Mouse (Mus musculus) brain, embryonic 18.5 days (tissue): ENCODE measurements at regions not wholly inside any gene's neighbourhood (a gene's known extent, or its start where the extent isn't known, plus 50 kb on each side); places are given as distances from the start of the nearest gene placed in this dataset.

Experiments used
- DNase-seq: peaks from one replicate; pipeline ENCODE4 v3.0.0-alpha.2; 2012; ENCODE audit warnings: low read depth, low spot score

DNA sequence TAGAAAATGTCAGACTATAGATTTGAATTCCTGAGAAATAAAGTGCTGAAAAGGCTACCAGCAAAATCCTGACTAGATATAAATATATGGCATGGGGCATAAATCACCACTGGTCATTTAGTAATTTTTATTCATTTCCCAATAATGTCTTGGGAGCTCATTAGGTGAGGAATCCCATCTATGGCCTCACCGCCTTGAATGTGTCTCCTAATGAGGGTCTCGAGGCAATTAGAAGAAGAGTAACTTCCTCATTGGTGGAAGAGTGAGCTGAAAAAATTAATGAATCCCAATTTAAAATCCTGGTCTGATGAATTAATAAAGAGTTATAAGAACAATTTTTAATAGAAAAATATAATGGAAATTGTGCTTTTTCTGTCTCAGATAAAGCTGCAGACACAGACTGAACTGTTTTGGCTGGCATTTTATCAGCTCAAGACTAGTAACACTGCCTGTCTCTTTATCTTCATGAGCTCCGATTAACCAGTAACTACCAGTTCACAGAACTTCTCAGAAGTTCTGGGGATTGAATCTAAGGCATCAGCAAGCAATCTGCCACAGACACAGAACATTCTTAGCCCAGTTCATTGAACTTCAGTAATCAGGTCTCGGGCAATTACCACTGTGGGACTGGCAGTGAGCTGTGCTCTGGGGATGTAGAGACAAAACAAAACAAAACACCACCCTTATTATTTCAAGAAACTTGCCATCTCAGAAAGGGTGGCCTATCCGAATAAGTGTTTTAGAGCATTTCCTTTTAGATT, 170.7 kb downstream of the Plpp3 start:
- DNase-seq = no peak

- DNase-seq = no peak
Observed at GRCm38 (mm10) chr4:105328776-105329175, 171.6 kb downstream of the Plpp3 start.

DNA sequence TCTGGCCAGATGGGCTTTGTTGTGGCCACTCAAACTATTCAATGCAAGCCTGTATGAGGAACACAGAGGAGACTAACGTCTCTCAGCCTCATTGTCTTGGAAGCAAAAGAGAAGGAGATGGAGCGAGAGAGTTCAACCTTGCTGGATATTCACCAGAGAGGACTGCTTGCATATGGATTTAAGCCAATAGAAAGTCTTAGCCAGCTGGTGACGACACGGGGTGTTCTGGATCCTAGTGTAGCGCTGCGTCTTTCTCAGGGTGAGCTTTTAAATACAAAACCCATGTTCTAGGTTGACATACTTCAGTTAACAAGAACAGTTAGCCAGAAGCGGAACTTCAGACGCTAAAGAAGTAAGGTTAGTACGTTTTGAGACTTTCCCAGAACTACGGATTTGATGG, 174.9 kb downstream of the Plpp3 start:
- DNase-seq = no peak

- no peak for DNase-seq
Observed at GRCm38 (mm10) chr4:105335872-105336271, 178.7 kb downstream of the Plpp3 start.

DNA sequence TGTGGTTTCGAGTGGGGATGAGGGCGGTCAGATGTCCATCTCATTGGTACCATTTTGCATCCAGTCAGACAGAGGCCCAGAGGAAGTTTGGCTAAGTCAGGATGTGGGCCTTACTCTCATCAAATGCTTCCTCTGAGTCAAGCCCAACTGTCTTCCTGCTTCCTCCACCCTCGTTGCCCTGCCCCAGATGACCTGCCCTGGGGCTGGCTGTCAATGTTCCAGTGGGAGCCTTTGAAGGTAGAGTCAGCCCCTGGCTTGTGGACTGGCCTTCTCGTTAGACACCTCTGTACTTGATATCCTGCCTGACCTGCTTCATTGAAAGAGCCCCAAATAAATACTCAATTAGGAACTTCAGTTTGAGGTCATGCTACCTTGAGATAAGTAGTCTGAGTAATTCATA, 179.4 kb downstream of the Plpp3 start:
- DNase-seq = no peak

DNA sequence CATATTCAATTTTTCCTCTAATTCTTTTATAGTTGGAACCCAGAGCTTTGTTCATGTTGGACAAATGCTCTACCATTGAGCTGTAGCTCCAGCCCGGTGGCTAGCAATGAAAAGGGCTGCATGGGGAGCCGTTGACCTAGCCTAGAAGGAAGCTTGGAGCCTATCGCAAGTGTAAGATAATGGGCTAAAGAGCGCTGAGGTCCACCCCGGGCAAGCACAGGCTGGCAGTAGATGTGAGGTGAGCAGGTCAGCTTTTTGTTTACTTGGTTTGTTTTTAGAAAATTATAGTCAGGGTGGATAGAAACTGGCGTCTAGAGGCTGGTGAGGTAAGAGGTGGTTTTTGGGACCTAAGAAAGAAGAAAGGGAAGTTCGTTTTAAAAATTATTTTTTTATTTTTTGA, 181.0 kb downstream of the Plpp3 start:
- DNase-seq = no peak

- DNase-seq = no peak
Observed at GRCm38 (mm10) chr4:105338861-105339260, 181.7 kb downstream of the Plpp3 start.

DNA sequence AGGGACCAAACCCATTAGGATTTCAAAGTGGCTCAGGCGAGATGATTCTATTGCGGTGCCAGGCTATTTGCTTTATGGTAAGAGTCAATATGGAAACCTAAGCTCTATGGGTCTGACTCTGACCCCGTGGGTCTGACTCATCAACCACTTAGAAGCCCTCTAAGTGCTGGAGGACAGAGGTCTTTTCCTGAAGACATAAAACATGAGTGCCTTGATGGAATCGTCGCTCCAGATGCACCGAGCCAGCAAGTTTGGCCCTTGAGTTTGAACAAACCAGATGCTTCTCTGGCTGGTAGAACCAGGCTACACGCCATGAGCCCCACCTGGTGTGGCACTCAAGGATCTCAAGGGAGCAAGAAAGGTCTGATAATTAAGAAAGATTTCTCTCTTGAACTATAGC, 184.1 kb downstream of the Plpp3 start:
- no peak for DNase-seq

GRCm38 (mm10) chr4:105346846-105347245, 189.7 kb downstream of the Plpp3 start:
- no peak for DNase-seq

- no peak for DNase-seq
Observed at GRCm38 (mm10) chr4:105347911-105348310, 190.8 kb downstream of the Plpp3 start.

DNA sequence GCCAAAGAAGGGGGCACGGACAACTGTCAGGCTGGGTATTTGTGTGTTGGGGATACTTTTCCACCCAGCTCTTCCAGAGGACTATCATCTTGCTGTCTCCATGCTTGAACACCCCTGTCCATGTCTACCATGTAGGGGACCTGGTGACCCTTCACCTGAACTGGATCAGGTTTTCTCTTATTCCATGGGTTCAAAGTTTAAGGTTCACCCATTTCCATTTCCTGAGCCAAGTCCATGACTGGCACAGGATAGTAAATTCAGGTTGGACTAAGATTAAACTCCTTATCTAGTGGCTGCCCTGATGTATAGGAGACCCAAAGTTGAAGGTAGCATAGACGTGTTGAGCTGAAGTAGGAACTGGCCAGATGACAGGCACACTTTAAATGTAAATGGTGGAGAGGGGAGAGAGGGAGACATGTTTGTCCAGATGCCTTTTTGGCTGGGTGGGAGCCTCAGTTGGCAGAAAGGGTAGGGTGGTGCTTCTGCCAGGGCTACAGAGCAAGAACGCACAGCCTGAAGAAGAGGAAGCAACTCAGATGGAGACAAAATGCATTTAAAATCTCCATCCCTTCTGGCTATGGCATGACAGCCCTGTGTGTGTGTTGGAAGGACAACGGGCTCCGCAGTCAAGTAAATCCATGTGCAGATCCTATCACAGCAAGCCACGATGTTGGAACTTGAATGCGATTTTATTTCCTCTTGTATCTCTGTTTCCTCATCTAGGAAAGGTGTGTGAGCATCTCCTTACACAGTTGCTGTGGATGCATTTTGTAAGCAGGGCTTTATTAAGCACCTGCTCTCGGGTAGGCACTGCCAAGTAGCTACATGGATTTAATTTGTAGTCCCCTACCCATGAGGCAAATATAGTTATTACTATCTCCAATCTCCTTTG, 192.4 kb downstream of the Plpp3 start:
- no peak for DNase-seq

DNA sequence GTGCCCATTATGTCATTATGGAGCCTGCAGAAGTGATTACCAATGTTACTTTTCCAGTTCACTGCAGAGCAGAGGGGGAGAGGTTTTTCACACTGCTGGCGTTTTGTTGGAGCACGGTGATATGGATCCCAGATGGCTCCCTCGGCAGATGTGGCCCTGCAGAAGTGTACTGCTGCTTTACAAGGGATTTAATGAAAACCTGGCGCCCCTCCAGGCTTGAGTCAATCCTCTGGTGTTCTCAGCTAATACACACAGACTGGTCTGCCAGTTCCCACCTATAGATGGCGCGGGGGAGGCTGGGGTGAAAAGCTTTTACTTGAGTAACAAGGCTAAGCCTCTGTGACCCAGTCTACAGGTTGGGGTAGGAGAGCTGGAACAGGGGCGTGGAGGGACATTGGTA, 195.2 kb downstream of the Plpp3 start:
- DNase-seq = no peak

DNA sequence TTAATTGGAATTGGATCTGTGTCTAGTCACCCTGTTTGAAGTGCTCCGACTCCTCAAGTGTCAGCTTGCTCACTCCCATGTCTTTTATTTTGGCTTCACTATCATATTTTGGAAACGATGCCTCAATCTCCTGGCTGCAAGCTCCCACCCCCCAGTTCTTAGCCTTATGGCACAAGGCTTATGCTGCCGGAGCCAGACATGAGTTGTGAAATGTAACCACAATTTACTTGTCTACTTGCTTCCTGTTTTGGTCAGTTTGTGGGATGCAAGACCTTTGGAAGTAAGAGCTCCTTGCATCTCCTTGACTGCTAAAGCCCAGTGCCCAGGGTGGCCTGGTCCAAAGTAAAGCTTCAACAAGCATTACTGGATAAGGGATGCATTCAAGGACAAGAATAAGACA, 195.8 kb downstream of the Plpp3 start:
- DNase-seq = no peak

- no peak for DNase-seq
Observed at GRCm38 (mm10) chr4:105354097-105354496, 196.9 kb downstream of the Plpp3 start.

DNA sequence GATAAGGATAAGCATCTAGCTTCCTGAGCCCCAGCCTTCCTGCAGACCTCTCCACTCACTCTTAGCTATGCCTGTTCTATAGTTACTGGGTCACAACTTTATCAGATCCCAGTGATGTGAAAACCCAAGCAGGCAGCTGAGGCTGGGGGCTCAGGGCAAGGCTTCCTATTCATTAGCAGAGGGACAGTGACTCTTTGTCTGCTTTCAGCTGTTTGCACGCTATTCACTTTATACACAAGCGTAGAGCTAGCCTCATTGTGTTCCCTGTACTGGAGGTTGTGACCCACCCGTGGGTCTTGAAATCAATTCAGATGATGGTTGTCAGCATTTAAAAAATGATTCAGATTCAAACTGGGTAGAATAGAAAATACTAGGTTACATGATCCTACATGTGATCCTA, 199.5 kb downstream of the Plpp3 start:
- DNase-seq = no peak

- no peak for DNase-seq
Observed at GRCm38 (mm10) chr4:105358725-105359124, 201.6 kb downstream of the Plpp3 start.

- DNase-seq = no peak
Observed at GRCm38 (mm10) chr4:105364496-105364895, 207.3 kb downstream of the Plpp3 start.

DNA sequence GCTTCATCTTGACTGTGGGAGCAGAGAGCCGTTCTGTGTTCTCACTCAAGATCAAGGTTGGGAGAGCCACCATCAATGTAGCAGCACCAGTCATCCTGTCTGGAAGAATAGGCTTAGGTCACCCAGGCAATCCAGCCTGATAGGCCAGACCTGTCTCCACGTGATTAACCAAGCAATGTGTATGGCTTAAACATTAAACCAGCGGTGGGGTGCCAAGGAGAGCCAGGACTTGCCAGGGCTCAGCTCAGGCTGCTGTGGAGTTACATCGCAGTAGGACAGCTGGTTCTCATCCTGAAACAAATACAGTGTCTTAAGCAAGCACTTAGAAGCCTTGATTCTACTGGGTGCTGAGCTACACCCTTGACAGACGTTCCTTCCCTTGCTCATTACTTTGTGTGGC, 207.9 kb downstream of the Plpp3 start:
- DNase-seq = no peak

GRCm38 (mm10) chr4:105376591-105376990, 219.4 kb downstream of the Plpp3 start:
- no peak for DNase-seq

GRCm38 (mm10) chr4:105377469-105378187, 220.5 kb downstream of the Plpp3 start:
- no peak for DNase-seq

GRCm38 (mm10) chr4:105384826-105385225, 227.7 kb downstream of the Plpp3 start:
- DNase-seq = no peak

DNA sequence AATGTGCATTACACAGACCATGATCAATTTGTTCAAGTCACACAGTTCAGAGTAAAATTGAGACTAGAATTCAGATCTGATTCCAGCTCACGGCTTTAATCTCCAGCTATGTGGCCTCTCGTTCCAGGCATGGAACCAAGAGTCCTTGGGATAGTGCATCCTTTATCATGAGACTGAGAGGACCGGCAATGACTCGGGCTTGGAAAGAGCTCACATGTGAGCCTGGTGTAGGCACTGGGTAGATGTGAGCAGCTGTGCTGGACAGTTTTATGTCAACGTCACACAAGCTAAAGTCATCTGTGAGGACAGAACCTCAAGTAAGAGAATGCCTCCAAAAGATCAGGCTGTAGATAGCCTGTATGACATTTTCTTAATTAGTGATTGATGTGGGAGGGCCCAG, 228.3 kb downstream of the Plpp3 start:
- no peak for DNase-seq
